Mouse (Mus musculus): Measurements from ENCODE around the gene Tmem30b. TPM values are rescaled to one million over a fixed set of nuclear protein-coding genes. Genes with fewer than 3 reads are reported as not detected.
A peak's percentile ranks its signal among the peaks of the same experiment; 100 is the strongest.
"Not testable (repeated sequence)": the region's sequence is repeated elsewhere in the genome, so short reads cannot be mapped to it uniquely, and the experiment has no call there.

Tmem30b gene
- polyA plus RNA-seq, 1 experiment from 2014 or later, result 15.7 TPM

GRCm38 (mm10) chr12:73545672-73546085, 513 bp downstream of the Tmem30b start:
- Histone ChIP-seq H3K4me1 (peaks cover 66% of the 10 kb centered on the region), H3K4me3 (peak overlapping the region; percentile 59), H3K27me3 (ENCODE audit: low read depth, poor library complexity, severe bottlenecking) (peaks cover 88% of the 10 kb centered on the region), H3K27ac (peak overlapping the region; percentile 86), H3K36me3 (no peaks in the 10 kb centered on the region), H3K9me3 (replicated peaks) (no peaks in the 10 kb centered on the region)
- WGBS, result 2% methylated on average over 55 of the region's 55 CpGs
- DNase-seq (ENCODE audit: low spot score), result no peak

- H3K4me1 ChIP-seq, result peaks cover 66% of the 10 kb centered on the region
- 13% methylated on average over 48 of the region's 48 CpGs for WGBS
Measured at GRCm38 (mm10) chr12:73544736-73545671, 1.2 kb downstream of the Tmem30b start.

GRCm38 (mm10) chr12:73543191-73543590, 3.0 kb downstream of the Tmem30b start:
- no peaks in the 10 kb centered on the region for H3K9me3 ChIP-seq (replicated peaks)
- peaks cover 68% of the 10 kb centered on the region for H3K27me3 ChIP-seq (ENCODE audit: low read depth, poor library complexity, severe bottlenecking)
- no peak overlapping the region for H3K27ac ChIP-seq
- peaks cover 65% of the 10 kb centered on the region for H3K4me1 ChIP-seq
- H3K4me3 ChIP-seq, result no peak overlapping the region
- no peaks in the 10 kb centered on the region for H3K36me3 ChIP-seq
- 75% methylated on average over 5 of the region's 5 CpGs for WGBS
- DNase-seq (ENCODE audit: low spot score), result no peak

More at GRCm38 (mm10) chr12:73544736-73545671, 1.2 kb downstream of the Tmem30b start:
- DNase-seq (ENCODE audit: low spot score), result peak; percentile 68
- H3K27ac ChIP-seq, result peak overlapping the region; percentile 86
- no peaks in the 10 kb centered on the region for H3K9me3 ChIP-seq (replicated peaks)
- no peaks in the 10 kb centered on the region for H3K36me3 ChIP-seq
- H3K4me3 ChIP-seq, result peak overlapping the region; percentile 59
- H3K27me3 ChIP-seq (ENCODE audit: low read depth, poor library complexity, severe bottlenecking), result peaks cover 86% of the 10 kb centered on the region

- WGBS, result 88% methylated on average over 2 of the region's 2 CpGs
Measured at GRCm38 (mm10) chr12:73540402-73540801, 5.8 kb downstream of the Tmem30b start.

GRCm38 (mm10) chr12:73539151-73539550, 7.0 kb downstream of the Tmem30b start:
- Histone ChIP-seq H3K27me3 (ENCODE audit: low read depth, poor library complexity, severe bottlenecking) (peaks cover 37% of the 10 kb centered on the region), H3K4me3 (peak overlapping the region; percentile 21; the same call in 1 of the 2 replicates), H3K36me3 (no peaks in the 10 kb centered on the region), H3K27ac (no peak overlapping the region), H3K4me1 (peaks cover 42% of the 10 kb centered on the region), H3K9me3 (replicated peaks) (no peaks in the 10 kb centered on the region)
- 29% methylated on average over 2 of the region's 2 CpGs for WGBS
- no peak for DNase-seq (ENCODE audit: low spot score)

More at GRCm38 (mm10) chr12:73540402-73540801, 5.8 kb downstream of the Tmem30b start:
- Histone ChIP-seq H3K9me3 (replicated peaks) (no peaks in the 10 kb centered on the region), H3K4me1 (peaks cover 54% of the 10 kb centered on the region), H3K27me3 (ENCODE audit: low read depth, poor library complexity, severe bottlenecking) (peaks cover 49% of the 10 kb centered on the region), H3K27ac (no peak overlapping the region), H3K36me3 (no peaks in the 10 kb centered on the region), H3K4me3 (no peak overlapping the region)
- DNase-seq (ENCODE audit: low spot score), result no peak

DNA sequence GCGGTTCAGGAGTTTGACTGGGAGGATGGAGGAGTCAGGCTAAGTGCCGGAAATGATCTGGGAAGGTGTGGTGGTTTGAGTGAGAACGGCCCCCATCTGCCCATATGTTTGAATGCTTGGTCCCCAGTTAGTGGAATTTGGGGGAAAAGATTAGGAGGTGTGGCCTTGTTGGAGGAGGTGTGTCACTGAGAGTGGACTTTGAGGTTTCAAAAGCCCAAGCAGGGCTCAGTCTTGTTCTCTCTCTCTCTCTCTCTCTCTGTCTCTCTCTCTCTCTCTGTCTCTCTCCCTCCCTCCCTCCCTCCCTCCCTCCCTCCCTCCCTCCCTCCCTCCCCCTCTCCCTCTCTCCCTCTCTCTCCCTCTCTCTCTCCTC, 8.1 kb downstream of the Tmem30b start:
- 50% methylated on average over 3 of the region's 3 CpGs for WGBS
- Histone ChIP-seq H3K27ac (peak overlapping the region; percentile 22; the same call in 1 of the 2 replicates), H3K4me3 (peak overlapping the region; percentile 6; the same call in 1 of the 2 replicates), H3K27me3 (ENCODE audit: low read depth, poor library complexity, severe bottlenecking) (peaks cover 31% of the 10 kb centered on the region), H3K4me1 (peaks cover 41% of the 10 kb centered on the region)
- not testable (repeated sequence) for H3K36me3 ChIP-seq; DNase-seq (ENCODE audit: low spot score); H3K9me3 ChIP-seq (replicated peaks)

DNA sequence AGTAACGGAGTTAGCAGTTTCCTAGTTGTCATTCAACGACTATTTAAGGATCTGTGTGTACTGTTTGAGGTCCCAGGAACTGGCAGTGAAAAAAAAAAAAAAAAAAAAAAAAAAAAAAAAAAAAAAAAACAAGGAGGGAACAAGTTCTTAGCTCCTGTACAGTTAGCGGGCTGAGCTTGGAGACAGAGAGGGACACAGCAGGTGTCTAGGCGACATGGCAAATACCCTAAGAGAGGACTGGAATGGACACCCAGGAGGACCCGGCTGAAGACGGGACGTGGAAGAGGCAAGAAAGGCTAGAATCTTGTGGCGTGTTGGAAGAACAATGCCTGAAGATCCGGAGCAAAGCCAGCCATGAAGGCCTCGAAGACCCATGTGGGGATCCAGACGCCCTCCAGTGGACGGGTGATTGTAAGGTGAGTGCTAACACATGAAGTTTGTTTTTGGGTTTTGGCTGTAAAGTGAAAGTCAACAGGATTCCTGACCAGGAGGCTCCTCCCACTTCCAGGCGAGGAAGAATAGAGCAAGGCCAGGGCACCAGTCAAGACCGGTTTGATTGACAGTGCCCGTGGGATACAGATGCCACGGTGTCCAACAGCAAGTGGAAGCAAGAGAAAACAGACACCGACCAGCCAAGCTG, 8.6 kb downstream of the Tmem30b start:
- H3K4me3 ChIP-seq, result peak overlapping the region; percentile 6; the same call in 1 of the 2 replicates
- H3K27ac ChIP-seq, result peak overlapping the region; percentile 22; the same call in 1 of the 2 replicates
- peak; percentile 63 for DNase-seq (ENCODE audit: low spot score)
- WGBS, result 34% methylated on average over 17 of the region's 17 CpGs
- peaks cover 31% of the 10 kb centered on the region for H3K27me3 ChIP-seq (ENCODE audit: low read depth, poor library complexity, severe bottlenecking)
- peaks cover 36% of the 10 kb centered on the region for H3K4me1 ChIP-seq
- no peaks in the 10 kb centered on the region for H3K36me3 ChIP-seq
- H3K9me3 ChIP-seq (replicated peaks), result no peaks in the 10 kb centered on the region

DNA sequence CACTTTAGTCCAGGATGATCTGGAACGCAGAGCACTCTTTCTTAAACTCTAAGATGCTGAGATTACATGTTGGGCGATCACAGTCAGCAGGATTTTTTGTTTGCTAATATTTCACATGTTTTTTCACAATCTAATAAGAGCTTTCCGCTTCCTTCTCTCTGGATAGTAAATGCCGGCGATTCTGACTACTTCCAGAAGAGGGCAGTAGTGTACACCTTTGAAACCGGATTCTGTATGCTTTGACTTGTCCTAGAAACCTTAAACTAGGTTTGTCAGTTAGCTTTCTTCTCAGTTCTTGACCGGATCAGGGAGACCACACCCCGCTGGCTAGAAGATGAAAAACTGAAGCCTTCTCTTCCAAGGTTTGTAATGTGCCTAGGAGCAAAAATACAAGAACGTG, 11.6 kb downstream of the Tmem30b start:
- peaks cover 48% of the 10 kb centered on the region for H3K4me1 ChIP-seq
- 17% methylated on average over 9 of the region's 9 CpGs for WGBS
- no peak overlapping the region for H3K4me3 ChIP-seq
- DNase-seq (ENCODE audit: low spot score), result peak; percentile 75
- H3K27ac ChIP-seq, result no peak overlapping the region
- peaks cover 36% of the 10 kb centered on the region for H3K27me3 ChIP-seq (ENCODE audit: low read depth, poor library complexity, severe bottlenecking)
- no peaks in the 10 kb centered on the region for H3K36me3 ChIP-seq
- no peaks in the 10 kb centered on the region for H3K9me3 ChIP-seq (replicated peaks)

- Histone ChIP-seq H3K27ac (no peak overlapping the region), H3K4me3 (no peak overlapping the region), H3K36me3 (no peaks in the 10 kb centered on the region), H3K9me3 (replicated peaks) (no peaks in the 10 kb centered on the region), H3K4me1 (peaks cover 54% of the 10 kb centered on the region), H3K27me3 (ENCODE audit: low read depth, poor library complexity, severe bottlenecking) (peaks cover 40% of the 10 kb centered on the region)
- no peak for DNase-seq (ENCODE audit: low spot score)
- WGBS, result 52% methylated on average over 11 of the region's 11 CpGs
Measured at GRCm38 (mm10) chr12:73531889-73532479, 14.2 kb downstream of the Tmem30b start.

GRCm38 (mm10) chr12:73529590-73529989, 16.6 kb downstream of the Tmem30b start:
- H3K9me3 ChIP-seq (replicated peaks), result no peaks in the 10 kb centered on the region
- no peaks in the 10 kb centered on the region for H3K36me3 ChIP-seq
- H3K4me3 ChIP-seq, result peak overlapping the region; percentile 9; the same call in 1 of the 2 replicates
- peak overlapping the region; percentile 62 for H3K27ac ChIP-seq
- peaks cover 78% of the 10 kb centered on the region for H3K4me1 ChIP-seq
- WGBS, result 60% methylated on average over 11 of the region's 11 CpGs
- no peak for DNase-seq (ENCODE audit: low spot score)
- peaks cover 40% of the 10 kb centered on the region for H3K27me3 ChIP-seq (ENCODE audit: low read depth, poor library complexity, severe bottlenecking)

DNA sequence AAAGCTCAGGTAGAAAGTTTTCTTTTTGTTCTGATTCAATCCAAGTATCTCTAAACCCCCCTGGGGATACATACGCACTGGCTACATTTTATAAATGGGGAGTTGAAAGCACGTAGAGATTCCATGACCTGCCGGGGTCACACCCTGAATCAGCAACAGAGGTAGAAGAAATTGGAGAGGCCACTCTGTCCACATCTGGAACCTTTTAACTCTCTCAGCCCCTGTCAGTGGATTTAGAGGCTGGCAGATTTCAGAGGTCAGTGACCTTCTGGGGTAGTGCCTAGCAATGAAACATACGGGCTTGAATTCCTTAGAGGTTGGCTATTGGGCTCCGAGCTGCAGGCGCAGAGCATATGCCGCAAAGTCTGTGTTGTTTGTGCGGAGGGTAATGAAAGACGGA, 17.1 kb downstream of the Tmem30b start:
- Histone ChIP-seq H3K4me3 (peak overlapping the region; percentile 23), H3K36me3 (no peaks in the 10 kb centered on the region), H3K4me1 (peaks cover 81% of the 10 kb centered on the region), H3K27ac (peak overlapping the region; percentile 62), H3K9me3 (replicated peaks) (no peaks in the 10 kb centered on the region), H3K27me3 (ENCODE audit: low read depth, poor library complexity, severe bottlenecking) (peaks cover 43% of the 10 kb centered on the region)
- DNase-seq (ENCODE audit: low spot score), result peak; percentile 83
- WGBS, result 9% methylated on average over 9 of the region's 9 CpGs

- H3K4me1 ChIP-seq, result peaks cover 91% of the 10 kb centered on the region
- H3K27me3 ChIP-seq (ENCODE audit: low read depth, poor library complexity, severe bottlenecking), result peaks cover 48% of the 10 kb centered on the region
- peak overlapping the region; percentile 53 for H3K27ac ChIP-seq
- not testable (repeated sequence) for H3K4me3 ChIP-seq; DNase-seq (ENCODE audit: low spot score); H3K36me3 ChIP-seq; H3K9me3 ChIP-seq (replicated peaks)
- 93% methylated on average over 1 of the region's 1 CpGs for WGBS
Measured at GRCm38 (mm10) chr12:73528142-73528541, 18.1 kb downstream of the Tmem30b start.
